13 mouse cellular contexts compared by ENCODE assay signal in genomic region chr3:31075808-31076207, GRCm38 (mm10). TPM values are rescaled to one million over a fixed set of nuclear protein-coding genes. Genes with fewer than 3 reads are reported as not detected.
DNase-seq lines count a peak whose midpoint lies in the region; ATAC-seq lines count a peak whose summit lies in the region.
"Had no signal": no experiment of that assay in that cellular context is flagged by ENCODE, and none has a peak within 500 bp of the region (broad histone marks: within the 10 kb centered on the region; RNA-seq: fewer than 3 reads in every experiment).

No protein-coding gene starts in this region.

- intact Hi-C loops in left cerebral cortex, postnatal 36 days (cut with DNase I): no loop called here

- H3K4me3 ChIP-seq in heart, embryonic 10.5 days: no peak overlapping the region
- no peak overlapping the region for H3K4me3 ChIP-seq in intestine, embryonic 14.5 days (ENCODE audit: low read depth, low read length)
- H3K4me3 ChIP-seq in lung, embryonic 15.5 days: no peak overlapping the region
- H3K4me3 ChIP-seq: limb, embryonic 13.5 days; megakaryocyte, embryonic 14.5 days; myocyte had no signal

- no peak overlapping the region for H3K9ac ChIP-seq in intestine, embryonic 14.5 days (ENCODE audit: low read length)
- H3K9ac ChIP-seq in lung, embryonic 15.5 days: no peak overlapping the region
- H3K9ac ChIP-seq: limb, embryonic 13.5 days had no signal

- no peak overlapping the region for H3K27ac ChIP-seq in heart, embryonic 10.5 days
- H3K27ac ChIP-seq in intestine, embryonic 14.5 days (ENCODE audit: low read depth): no peak overlapping the region
- H3K27ac ChIP-seq in lung, embryonic 15.5 days: no peak overlapping the region
- H3K27ac ChIP-seq: limb, embryonic 13.5 days had no signal

- no peaks in the 10 kb centered on the region for H3K4me1 ChIP-seq in heart, embryonic 10.5 days
- H3K4me1 ChIP-seq in intestine, embryonic 14.5 days (replicated peaks; ENCODE audit: control insufficient read depth, insufficient read depth, low read length): no peaks in the 10 kb centered on the region
- 0 out of 2 replicates have a peak, but pooled peaks cover 8% of the 10 kb centered on the region for H3K4me1 ChIP-seq in lung, embryonic 15.5 days

- no peaks in the 10 kb centered on the region for H3K27me3 ChIP-seq in heart, embryonic 10.5 days (ENCODE audit: insufficient read depth, poor library complexity, severe bottlenecking)
- no peaks in the 10 kb centered on the region for H3K27me3 ChIP-seq in intestine, embryonic 14.5 days (replicated peaks; ENCODE audit: control insufficient read depth, insufficient read depth, low read length)
- H3K27me3 ChIP-seq in lung, embryonic 15.5 days: no peaks in the 10 kb centered on the region
- H3K27me3 ChIP-seq: limb, embryonic 13.5 days had no signal

- no peaks in the 10 kb centered on the region for H3K9me3 ChIP-seq in heart, embryonic 10.5 days
- no peaks in the 10 kb centered on the region for H3K9me3 ChIP-seq in intestine, embryonic 14.5 days (ENCODE audit: control insufficient read depth, low read length)
- H3K9me3 ChIP-seq in lung, embryonic 15.5 days: no peaks in the 10 kb centered on the region
- H3K9me3 ChIP-seq: limb, embryonic 13.5 days had no signal

- no peaks in the 10 kb centered on the region for H3K36me3 ChIP-seq in heart, embryonic 10.5 days
- H3K36me3 ChIP-seq in intestine, embryonic 14.5 days (ENCODE audit: control insufficient read depth, insufficient read depth, low read length): no peaks in the 10 kb centered on the region
- H3K36me3 ChIP-seq in lung, embryonic 15.5 days: no peaks in the 10 kb centered on the region
- H3K36me3 ChIP-seq: limb, embryonic 13.5 days had no signal

- no peak overlapping the region for H3K4me2 ChIP-seq in intestine, embryonic 14.5 days (ENCODE audit: low read length)
- 0 out of 2 replicates have a peak overlapping the region, but pooled peaks have one; percentile 7 for H3K4me2 ChIP-seq in lung, embryonic 15.5 days
- H3K4me2 ChIP-seq: limb, embryonic 13.5 days had no signal

- WGBS in heart, embryonic 10.5 days: 53% methylated on average over 11 of the region's 11 CpGs
- WGBS in intestine, embryonic 14.5 days: 47% methylated on average over 11 of the region's 11 CpGs
- WGBS in lung, embryonic 15.5 days: 32% methylated on average over 11 of the region's 11 CpGs

- ATAC-seq in intestine, embryonic 14.5 days (replicated peaks; ENCODE audit: low FRiP score, low TSS enrichment, low read depth): peak; percentile 36; the same call in 1 of the 2 replicates
- ATAC-seq in lung, embryonic 15.5 days (ENCODE audit: borderline replicate concordance, extremely low read depth, low FRiP score, low TSS enrichment): no peak

- DNase-seq in heart, postnatal 4 days: peak; percentile 12
- DNase-seq in heart, embryonic 10.5 days (ENCODE audit: low spot score): no peak
- peak; percentile 37 for DNase-seq in 416B (ENCODE audit: low read depth)
- DNase-seq in intestine, embryonic 14.5 days (ENCODE audit: low spot score): no peak
- DNase-seq in right cerebral cortex, postnatal 36 days (ENCODE audit: low spot score in 2 of 2): no peak
- no peak for DNase-seq in left cerebral cortex, postnatal 36 days (ENCODE audit: low spot score in 2 of 2)
- DNase-seq in B cell, adult 2 months: no peak
- DNase-seq: heart, postnatal 14 days; layer of hippocampus, adult 9-11 months had no signal

RNA-seq across cellular contexts. Expression of gene Skil, which starts 19.1 kb away (rescaled TPM):
- 10 to 100 TPM; 26.7 to 27.1 TPM for total RNA-seq in heart, postnatal 4 days (2021)
- polyA plus RNA-seq in heart, embryonic 10.5 days (2016; fragmentation: Nextera tagmentation; extraction: Ambion mirVana): 19.0 and 22.0 TPM in 2 replicates
- 23.6 and 25.0 TPM in 2 replicates for polyA plus RNA-seq in intestine, embryonic 14.5 days (2014; fragmentation: Nextera tagmentation; extraction: Ambion mirVana)
- polyA plus RNA-seq in lung, embryonic 15.5 days (2015; fragmentation: Nextera tagmentation; extraction: Ambion mirVana): 20.6 and 22.0 TPM in 2 replicates
- total RNA-seq in left cerebral cortex, postnatal 36 days (2021): 10 to 100 TPM; 59.6 to 59.7 TPM

Comparison
In these comparisons a context has a peak if more than half of its experiments do, and no peak if none do; other contexts are left out.
1. DNase-seq: peak in heart, postnatal 4 days (single experiment) and 416B (single experiment); none in heart, embryonic 10.5 days (single experiment), intestine, embryonic 14.5 days (single experiment), right cerebral cortex, postnatal 36 days (0 of 2), left cerebral cortex, postnatal 36 days (0 of 2) and B cell, adult 2 months (0 of 2).